8 mouse cellular contexts compared by ENCODE assay signal in the genomic region with DNA sequence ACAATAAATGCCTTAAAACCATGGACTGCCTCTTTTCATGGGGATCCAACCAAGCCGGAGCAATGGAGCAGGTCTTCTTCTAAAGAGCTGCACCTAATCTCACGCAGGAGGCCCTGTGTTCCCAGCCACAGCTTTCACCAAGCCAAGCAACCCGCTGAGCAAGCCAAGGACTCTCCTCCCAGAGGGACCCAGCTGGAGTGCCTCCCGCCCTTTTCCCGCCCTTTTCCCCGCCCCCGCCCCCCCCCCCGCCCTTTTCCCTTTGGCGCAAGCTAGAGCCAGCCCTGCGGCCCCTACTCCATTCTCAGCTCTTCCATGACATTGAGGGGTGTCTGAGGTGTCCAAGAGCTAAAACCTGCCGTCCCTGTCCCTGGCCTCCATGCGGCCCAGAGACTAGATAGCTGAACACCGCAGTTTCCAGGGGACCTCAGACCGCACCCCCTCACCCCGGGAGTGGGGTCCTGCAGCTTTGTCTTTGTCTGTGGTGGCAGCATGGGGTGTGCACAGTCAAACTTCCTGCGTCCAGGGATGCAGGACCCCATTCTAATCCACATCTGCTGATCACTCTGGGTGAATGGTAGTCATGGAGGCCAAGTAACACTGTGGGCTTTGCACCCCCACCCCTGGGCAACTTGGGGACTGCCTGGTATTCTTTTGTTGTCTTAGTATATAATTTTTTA. TPM values are rescaled to one million over a fixed set of nuclear protein-coding genes. Genes with fewer than 3 reads are reported as not detected.
A peak's percentile ranks its signal among the peaks of the same experiment; 100 is the strongest.
DNase-seq lines count a peak whose midpoint lies in the region; ATAC-seq and TF ChIP-seq lines count a peak whose summit lies in the region.

No protein-coding gene starts in this region.

- no peak for TF ChIP-seq POLR2A in kidney, adult 2 months (IDR thresholded peaks at IDR 0.05; ENCODE audit: low read depth, low read length)

- peak overlapping the region; percentile 18; the same call in 1 of the 2 replicates for H3K4me3 ChIP-seq in kidney, adult 2 months (ENCODE audit: insufficient read depth, low read depth, low read length)
- H3K4me3 ChIP-seq in forebrain, embryonic 15.5 days, result no peak overlapping the region
- H3K4me3 ChIP-seq in intestine, postnatal 0 days (ENCODE audit: low read depth, low read length), result no peak overlapping the region
- H3K4me3 ChIP-seq in midbrain, embryonic 16.5 days (ENCODE audit: low read depth, low read length), result no peak overlapping the region

- peak overlapping the region; percentile 12; the same call in 1 of the 2 replicates for H3K4me2 ChIP-seq in forebrain, embryonic 15.5 days (replicated peaks)
- peak overlapping the region; percentile 47 for H3K4me2 ChIP-seq in intestine, postnatal 0 days (replicated peaks; ENCODE audit: low read depth)
- peak overlapping the region; percentile 21; the same call in 1 of the 2 replicates for H3K4me2 ChIP-seq in midbrain, embryonic 16.5 days (ENCODE audit: low read length)

- TF ChIP-seq CTCF in kidney, adult 2 months (conservative IDR thresholded peaks at IDR 0.05; ENCODE audit: insufficient read depth, insufficient read length, low read depth, low read length), result no peak
- no peak for TF ChIP-seq CTCF in intestine, postnatal 0 days (IDR thresholded peaks at IDR 0.05; ENCODE audit: low read depth)

- no peak for ATAC-seq in forebrain, embryonic 15.5 days (replicated peaks)
- peak; percentile 35 for ATAC-seq in intestine, postnatal 0 days
- no peak for ATAC-seq in midbrain, embryonic 16.5 days
- no peak for ATAC-seq in erythroid progenitor cell, adult 5-6 weeks (replicated peaks; ENCODE audit: low FRiP score, poor library complexity, severe bottlenecking)

- peaks cover 15% of the 10 kb centered on the region for H3K4me1 ChIP-seq in kidney, adult 2 months (ENCODE audit: control insufficient read depth, insufficient read depth, low read length)
- H3K4me1 ChIP-seq in forebrain, embryonic 15.5 days, result no peaks in the 10 kb centered on the region
- H3K4me1 ChIP-seq in intestine, postnatal 0 days (replicated peaks; ENCODE audit: control insufficient read depth, insufficient read depth, low read length), result no peaks in the 10 kb centered on the region
- no peaks in the 10 kb centered on the region for H3K4me1 ChIP-seq in midbrain, embryonic 16.5 days (ENCODE audit: control insufficient read depth, insufficient read depth, low read length)

- DNase-seq in kidney, adult 2 months, result peak; percentile 41
- DNase-seq in kidney, adult 18-20 months, result no peak
- DNase-seq in right cerebral cortex, adult 2 months (ENCODE audit: low spot score in 2 of 2), result no peak
- DNase-seq in T-cell, adult 2 months (ENCODE audit: low spot score), result no peak

- H3K36me3 ChIP-seq in kidney, adult 2 months (ENCODE audit: control insufficient read depth, insufficient read depth, low read length), result no peaks in the 10 kb centered on the region
- H3K36me3 ChIP-seq in forebrain, embryonic 15.5 days, result no peaks in the 10 kb centered on the region
- no peaks in the 10 kb centered on the region for H3K36me3 ChIP-seq in intestine, postnatal 0 days (ENCODE audit: control insufficient read depth, insufficient read depth)
- H3K36me3 ChIP-seq in midbrain, embryonic 16.5 days (ENCODE audit: control insufficient read depth, insufficient read depth, low read length), result no peaks in the 10 kb centered on the region

- H3K27ac ChIP-seq in kidney, adult 2 months (ENCODE audit: insufficient read depth, low read depth, low read length), result 0 out of 2 replicates have a peak overlapping the region, but pooled peaks have one; percentile 0
- no peak overlapping the region for H3K27ac ChIP-seq in forebrain, embryonic 15.5 days (replicated peaks)
- H3K27ac ChIP-seq in intestine, postnatal 0 days (ENCODE audit: low read depth, low read length), result no peak overlapping the region
- H3K27ac ChIP-seq in midbrain, embryonic 16.5 days (ENCODE audit: low read length), result no peak overlapping the region

- H3K9ac ChIP-seq in forebrain, embryonic 15.5 days (replicated peaks), result no peak overlapping the region
- no peak overlapping the region for H3K9ac ChIP-seq in intestine, postnatal 0 days (ENCODE audit: low read depth, low read length)
- H3K9ac ChIP-seq in midbrain, embryonic 16.5 days (ENCODE audit: low read depth, low read length), result no peak overlapping the region

- no peaks in the 10 kb centered on the region for H3K27me3 ChIP-seq in kidney, adult 2 months (replicated peaks; ENCODE audit: control insufficient read depth, insufficient read depth, low read length)
- H3K27me3 ChIP-seq in forebrain, embryonic 15.5 days, result no peaks in the 10 kb centered on the region
- H3K27me3 ChIP-seq in intestine, postnatal 0 days (replicated peaks; ENCODE audit: control insufficient read depth, insufficient read depth, low read length), result no peaks in the 10 kb centered on the region
- no peaks in the 10 kb centered on the region for H3K27me3 ChIP-seq in midbrain, embryonic 16.5 days (ENCODE audit: control insufficient read depth, insufficient read depth, low read depth, low read length)

- no peaks in the 10 kb centered on the region for H3K9me3 ChIP-seq in forebrain, embryonic 15.5 days
- no peaks in the 10 kb centered on the region for H3K9me3 ChIP-seq in intestine, postnatal 0 days (ENCODE audit: control insufficient read depth)
- H3K9me3 ChIP-seq in midbrain, embryonic 16.5 days (replicated peaks; ENCODE audit: control insufficient read depth, low read length, poor library complexity, severe bottlenecking), result no peaks in the 10 kb centered on the region

- 33% methylated on average over 14 of the region's 16 CpGs for WGBS in kidney, adult 2 months
- WGBS in forebrain, embryonic 15.5 days, result 23% methylated on average over 11 of the region's 16 CpGs
- WGBS in intestine, postnatal 0 days, result 28% methylated on average over 13 of the region's 16 CpGs
- 16% methylated on average over 12 of the region's 16 CpGs for WGBS in midbrain, embryonic 16.5 days

RNA-seq across cellular contexts. Expression of a gene that starts 33.6 kb away (rescaled TPM):
- polyA plus RNA-seq in kidney, adult 2 months (2012; rRNA removed), result 106 and 112 TPM in 2 replicates
- polyA plus RNA-seq in forebrain, embryonic 15.5 days (2015; fragmentation: Nextera tagmentation; extraction: Ambion mirVana), result 27.5 and 28.0 TPM in 2 replicates
- 60.7 and 63.1 TPM in 2 replicates for polyA plus RNA-seq in intestine, postnatal 0 days (2015; fragmentation: Nextera tagmentation; extraction: Ambion mirVana)
- 26.5 and 30.5 TPM in 2 replicates for polyA plus RNA-seq in midbrain, embryonic 16.5 days (2015; fragmentation: Nextera tagmentation; extraction: Ambion mirVana)
- total RNA-seq in erythroid progenitor cell, adult 5-6 weeks (2015; ENCODE audit: low replicate concordance), result 15.1 and 23.5 TPM in 2 replicates
- 6.4 and 8.2 TPM in 2 replicates for total RNA-seq in erythroid progenitor cell, adult 5-6 weeks (2017; ENCODE audit: low replicate concordance)

RNA-seq across cellular contexts. Expression of a gene that starts 41.8 kb away (rescaled TPM):
- 0.11 and 1.5 TPM in 2 replicates for polyA plus RNA-seq in kidney, adult 2 months (2012; rRNA removed)
- not detected in 2 replicates for polyA plus RNA-seq in forebrain, embryonic 15.5 days (2015; fragmentation: Nextera tagmentation; extraction: Ambion mirVana)
- polyA plus RNA-seq in intestine, postnatal 0 days (2015; fragmentation: Nextera tagmentation; extraction: Ambion mirVana), result not detected in 2 replicates
- polyA plus RNA-seq in midbrain, embryonic 16.5 days (2015; fragmentation: Nextera tagmentation; extraction: Ambion mirVana), result 0.09 TPM in 1 of 2 replicates, not detected in the other
- not detected in 2 replicates for total RNA-seq in erythroid progenitor cell, adult 5-6 weeks (2015; ENCODE audit: low replicate concordance)
- total RNA-seq in erythroid progenitor cell, adult 5-6 weeks (2017; ENCODE audit: low replicate concordance), result not detected in 2 replicates
